Mouse (Mus musculus): ENCODE results near the gene Fut1.

Fut1 gene

DNA sequence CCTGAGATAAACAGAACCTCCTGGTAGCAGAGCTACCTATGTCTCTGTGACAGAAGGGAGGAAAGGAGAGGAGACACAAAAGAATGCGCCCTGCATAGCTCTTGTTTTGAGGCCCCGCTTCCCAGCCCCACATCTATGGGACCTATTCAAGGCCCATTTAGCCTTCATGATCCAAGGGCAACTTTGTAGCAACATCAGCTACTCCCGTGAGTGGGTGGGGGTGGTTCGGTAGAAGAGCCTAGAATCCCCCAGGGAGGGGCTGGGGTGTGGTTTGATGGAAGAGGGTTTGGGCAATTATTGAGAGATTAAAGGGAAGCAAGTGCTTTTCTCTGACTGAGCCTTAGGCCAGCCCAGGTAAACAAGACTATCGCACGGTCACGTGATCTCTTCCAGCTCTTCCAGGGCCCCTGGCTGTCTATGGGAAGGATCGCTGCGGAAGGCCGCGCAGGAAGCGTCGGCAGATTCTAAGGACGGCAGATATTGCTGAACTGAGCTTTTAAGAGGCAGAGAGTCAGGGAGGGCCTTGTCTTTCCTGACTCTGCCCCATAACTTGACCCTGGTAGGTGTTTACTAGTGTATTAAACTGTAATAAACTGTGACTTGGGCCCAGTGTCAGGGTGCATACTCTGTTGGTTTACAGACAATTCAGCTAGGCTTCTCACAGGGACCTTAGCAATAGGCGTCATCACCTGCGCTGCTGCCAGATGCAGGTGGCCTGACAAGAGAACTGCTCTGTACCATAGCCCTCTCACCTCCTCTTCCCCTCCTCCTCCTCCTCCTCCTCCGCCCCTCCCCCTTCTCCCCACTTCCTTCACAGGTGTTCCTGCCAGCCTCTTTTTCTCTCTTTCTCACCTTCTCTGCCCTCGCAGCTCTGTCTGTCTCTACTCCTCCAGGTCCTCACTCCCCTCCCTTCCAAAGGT lies 17.9 kb upstream of the Fut1 start:
- no peak for DNase-seq (ENCODE audit: low spot score)

- no peak for DNase-seq (ENCODE audit: low spot score)
Measured at GRCm38 (mm10) chr7:45605704-45606289, 11.3 kb upstream of the Fut1 start.

DNA sequence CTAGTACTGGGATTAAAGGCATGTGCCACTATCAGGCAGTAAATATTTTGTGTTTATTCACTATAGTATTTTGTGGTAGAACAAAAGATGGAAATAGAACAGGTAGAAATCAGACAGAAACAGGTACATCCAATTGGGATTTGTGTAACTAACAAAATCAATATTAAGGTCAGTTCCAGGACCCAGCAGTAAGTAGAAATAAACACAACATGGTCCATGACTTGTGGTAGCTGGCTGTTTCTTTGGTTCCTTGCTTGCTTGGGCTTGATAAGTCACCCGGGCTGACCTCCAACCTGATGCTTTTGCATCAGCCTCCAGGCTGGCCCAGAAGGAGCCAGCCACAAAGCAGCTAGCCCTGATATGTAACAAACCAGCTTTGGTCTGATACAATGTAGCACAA lies 7.6 kb upstream of the Fut1 start:
- no peak for DNase-seq (ENCODE audit: low spot score)

DNA sequence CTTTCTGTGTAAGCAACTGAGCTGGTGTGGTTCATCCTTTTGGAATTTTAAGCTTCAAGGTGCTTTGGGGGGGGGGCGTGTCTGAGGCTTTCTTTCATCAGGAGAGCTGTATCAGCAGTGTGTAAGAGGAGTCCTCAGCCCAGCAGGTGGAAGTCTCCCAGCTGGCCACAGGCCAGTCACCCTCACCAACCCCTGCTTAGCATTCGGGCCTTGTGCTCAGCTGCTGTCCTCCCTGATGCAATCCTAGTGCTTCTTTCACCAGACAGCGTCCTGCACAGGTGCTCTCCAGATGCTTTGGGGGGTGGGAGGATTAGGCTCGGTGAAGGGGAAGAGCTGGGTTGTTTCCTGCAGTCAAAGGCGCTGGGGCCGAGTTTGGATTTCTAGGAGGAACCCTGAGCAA lies 812 bp upstream of the Fut1 start:
- DNase-seq (ENCODE audit: low spot score) = no peak

GRCm38 (mm10) chr7:45618316-45618715 lies 1.2 kb downstream of the Fut1 start:
- DNase-seq (ENCODE audit: low spot score) = no peak

- DNase-seq (ENCODE audit: low spot score) = no peak
Measured at GRCm38 (mm10) chr7:45619592-45619991, 2.5 kb downstream of the Fut1 start.

DNA sequence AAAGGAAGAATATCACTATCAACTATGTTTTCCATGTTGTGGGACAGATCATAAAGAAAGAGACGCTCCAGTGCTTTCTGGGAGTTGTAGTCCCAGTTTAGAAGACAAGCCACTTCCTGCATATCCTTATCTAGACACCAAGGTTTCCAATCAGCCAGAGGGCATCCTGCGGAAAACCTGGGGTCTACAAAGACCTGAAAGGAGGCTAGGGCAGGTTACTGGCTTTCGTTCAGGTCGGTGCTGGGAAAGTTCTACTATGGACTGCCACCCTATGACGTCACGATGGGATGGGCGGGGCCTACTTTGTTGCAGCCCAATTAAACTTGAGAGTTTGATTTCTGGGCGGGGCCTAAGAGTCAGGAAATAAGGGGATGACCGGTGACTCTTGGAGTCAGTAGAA lies 4.4 kb downstream of the Fut1 start, which contains the start of gene Izumo1:
Gene Izumo1 (plus strand): TSS at position 369 of the 400 bp plus-strand sequence.
- DNase-seq (ENCODE audit: low spot score) = peak; percentile 57

- DNase-seq (ENCODE audit: low spot score) = no peak
Measured at GRCm38 (mm10) chr7:45623507-45623906, 6.4 kb downstream of the Fut1 start.

DNA sequence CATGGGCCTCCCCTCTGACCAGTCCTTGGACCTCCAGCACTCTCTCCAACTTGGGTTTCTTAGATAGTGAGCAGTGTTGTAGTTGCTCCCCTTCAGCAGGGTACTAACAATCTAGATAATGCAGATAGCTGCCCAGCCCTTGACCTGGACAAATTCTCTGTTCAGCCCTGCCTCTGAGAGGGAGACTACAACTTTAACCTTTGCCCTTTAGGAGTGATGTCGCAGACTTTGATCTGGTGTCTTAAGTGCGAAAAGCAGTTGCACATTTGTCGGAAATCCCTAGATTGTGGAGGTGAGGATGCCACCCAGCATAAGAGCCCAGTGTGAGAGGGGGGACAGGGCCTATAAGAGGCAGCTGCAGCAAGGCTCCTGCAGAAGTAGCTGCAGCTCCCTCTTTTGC lies 7.6 kb downstream of the Fut1 start:
- no peak for DNase-seq (ENCODE audit: low spot score)

DNA sequence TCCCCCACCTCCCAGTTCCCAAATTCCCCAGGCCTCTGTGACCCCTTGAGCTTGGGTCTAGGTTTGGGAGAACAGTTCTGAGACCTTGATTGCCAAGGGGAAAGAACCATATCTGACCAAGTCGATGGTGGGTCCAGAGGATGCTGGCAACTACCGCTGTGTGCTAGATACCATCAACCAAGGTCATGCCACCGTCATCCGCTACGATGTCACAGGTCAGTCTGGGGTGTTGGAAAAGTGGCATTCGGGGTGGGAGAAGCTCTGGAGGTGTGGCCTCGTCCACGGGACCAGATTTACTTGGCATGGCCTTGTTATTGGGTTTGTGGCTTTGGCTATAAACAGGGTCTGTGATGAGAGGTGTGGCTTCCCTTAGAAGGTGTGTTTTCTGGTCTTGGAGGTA lies 8.4 kb downstream of the Fut1 start:
- no peak for DNase-seq (ENCODE audit: low spot score)

DNA sequence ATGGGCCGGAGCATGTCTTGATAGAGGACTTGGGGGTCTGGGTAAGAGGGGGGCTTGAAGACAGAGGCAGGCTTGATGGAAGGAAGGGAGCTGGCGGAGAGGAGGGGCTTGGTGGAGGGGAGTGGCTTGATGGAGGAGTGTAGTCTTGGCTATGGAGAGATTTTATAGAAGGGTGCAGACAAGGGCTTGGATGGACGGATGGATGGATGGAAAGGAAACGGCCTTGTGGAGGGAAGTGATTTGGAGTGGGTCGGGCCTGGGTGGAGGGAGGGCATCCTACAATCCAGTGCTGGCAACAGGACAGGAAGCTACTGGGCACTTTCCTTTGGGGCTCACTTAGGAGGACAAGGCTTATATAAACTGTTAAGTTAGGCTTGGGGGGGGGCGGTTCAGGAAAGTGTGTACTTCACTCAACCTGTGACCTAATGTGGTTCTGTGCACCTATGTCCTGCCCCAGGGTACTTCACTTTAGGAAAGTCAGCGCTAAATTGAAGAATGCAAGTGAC lies 9.5 kb downstream of the Fut1 start:
- no peak for DNase-seq (ENCODE audit: low spot score)

- no peak for DNase-seq (ENCODE audit: low spot score)
Measured at GRCm38 (mm10) chr7:45627261-45627660, 10.2 kb downstream of the Fut1 start, which contains the start of gene Rasip1. Gene Rasip1 (plus strand): TSS chr7:45627488.

- DNase-seq (ENCODE audit: low spot score) = peak; percentile 73
Measured at GRCm38 (mm10) chr7:45628364-45629294, 11.5 kb downstream of the Fut1 start.

DNA sequence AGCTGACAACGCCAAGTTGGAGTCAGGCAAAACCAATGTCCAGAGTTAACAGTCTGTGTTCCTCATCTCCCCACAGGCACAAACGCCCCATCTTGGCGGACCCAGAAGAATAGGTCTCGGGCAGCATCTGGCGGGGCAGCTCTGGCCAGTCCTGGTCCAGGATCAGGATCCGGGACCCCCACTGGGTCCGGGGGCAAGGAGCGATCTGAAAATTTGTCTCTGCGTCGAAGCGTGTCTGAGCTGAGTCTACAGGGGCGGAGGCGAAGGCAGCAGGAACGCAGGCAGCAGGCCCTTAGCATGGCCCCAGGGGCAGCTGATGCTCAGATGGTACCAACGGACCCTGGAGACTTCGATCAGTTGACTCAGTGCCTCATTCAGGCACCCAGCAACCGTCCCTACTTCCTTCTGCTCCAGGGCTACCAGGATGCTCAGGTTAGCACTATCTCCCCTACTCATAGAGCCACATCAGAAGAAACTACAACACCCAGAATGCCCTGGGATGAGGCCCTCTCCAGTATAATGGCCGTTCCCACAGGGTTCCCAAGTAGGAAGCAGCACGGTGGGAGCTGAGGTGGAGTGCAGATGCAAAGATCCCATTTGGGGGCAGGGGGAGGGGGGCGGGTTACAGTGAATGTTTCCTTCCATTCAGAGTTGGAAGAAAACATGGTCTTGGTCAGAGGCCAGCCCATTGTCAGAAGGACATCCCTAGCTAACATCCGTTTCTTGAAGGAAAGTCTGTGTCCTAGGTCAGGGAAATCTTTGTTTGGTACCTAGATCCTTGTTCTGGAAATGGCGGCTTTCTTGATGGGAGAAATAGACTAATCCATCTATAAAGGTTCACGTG lies 13.2 kb downstream of the Fut1 start:
- no peak for DNase-seq (ENCODE audit: low spot score)

DNA sequence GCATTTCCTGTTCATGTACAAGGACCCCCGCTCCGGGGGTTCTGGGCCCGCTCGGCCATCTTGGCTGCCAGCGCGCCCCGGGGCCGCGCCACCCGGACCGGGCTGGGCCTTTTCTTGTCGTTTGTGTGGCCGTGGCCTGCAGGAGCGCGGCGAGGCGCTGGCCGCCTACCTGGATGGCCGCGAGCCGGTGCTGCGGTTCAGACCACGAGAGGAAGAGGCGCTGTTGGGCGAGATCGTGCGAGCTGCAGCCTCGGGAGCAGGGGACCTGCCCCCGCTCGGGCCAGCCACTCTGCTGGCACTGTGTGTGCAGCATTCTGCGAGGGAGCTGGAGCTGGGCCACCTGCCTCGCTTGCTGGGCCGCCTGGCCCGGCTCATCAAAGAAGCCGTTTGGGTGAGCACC lies 15.4 kb downstream of the Fut1 start:
- no peak for DNase-seq (ENCODE audit: low spot score)

DNA sequence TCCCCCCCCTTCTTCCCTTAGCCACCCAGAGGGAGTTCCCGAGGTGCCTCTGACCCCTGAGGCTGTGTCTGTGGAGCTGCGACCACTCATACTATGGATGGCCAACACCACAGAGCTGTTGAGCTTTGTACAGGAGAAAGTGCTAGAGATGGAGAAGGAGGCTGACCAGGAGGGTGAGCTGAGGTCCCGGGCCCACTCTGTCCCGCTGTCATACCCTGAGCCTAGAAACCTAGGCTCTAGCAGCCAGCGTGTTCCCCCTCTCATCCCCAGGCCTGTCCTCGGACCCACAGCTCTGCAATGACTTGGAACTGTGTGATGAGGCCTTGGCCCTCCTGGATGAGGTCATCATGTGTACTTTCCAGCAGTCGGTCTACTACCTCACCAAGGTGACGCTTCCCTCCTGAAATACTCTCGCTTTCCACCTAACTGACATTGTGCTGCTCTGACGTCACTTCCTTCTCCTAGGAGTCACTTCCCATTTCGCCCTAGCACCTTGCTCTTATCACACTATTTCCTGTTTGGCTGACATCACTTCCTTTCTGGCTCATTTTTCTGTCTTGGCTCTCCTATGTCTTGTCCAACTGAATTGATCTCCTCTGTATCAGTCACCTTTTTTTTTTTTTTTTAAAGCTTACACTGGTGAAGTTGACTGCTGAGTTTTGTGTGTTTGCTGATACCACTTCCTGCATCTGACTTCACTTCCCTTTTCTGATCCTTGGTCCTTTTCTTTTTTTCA lies 18.0 kb downstream of the Fut1 start:
- DNase-seq (ENCODE audit: low spot score) = no peak

- no peak for DNase-seq (ENCODE audit: low spot score)
Measured at GRCm38 (mm10) chr7:45635711-45636688, 18.9 kb downstream of the Fut1 start.

GRCm38 (mm10) chr7:45637710-45638109 lies 20.6 kb downstream of the Fut1 start:
- no peak for DNase-seq (ENCODE audit: low spot score)

Measured in c-Kit-positive CD71-positive TER-119-positive erythroid progenitor cells, embryonic 14.5 days (primary cell).